28 mouse cellular contexts compared by ENCODE assay signal in genomic region chr9:114068494-114069053, GRCm38 (mm10). TPM values are rescaled to one million over a fixed set of nuclear protein-coding genes. Genes with fewer than 3 reads are reported as not detected.
DNase-seq lines count a peak whose midpoint lies in the region; ATAC-seq and TF ChIP-seq lines count a peak whose summit lies in the region.
"Had no signal": no experiment of that assay in that cellular context is flagged by ENCODE, and none has a peak within 500 bp of the region (broad histone marks: within the 10 kb centered on the region; RNA-seq: fewer than 3 reads in every experiment).

No protein-coding gene starts in this region.

- peak; percentile 82 for DNase-seq in midbrain, embryonic 11.5 days (ENCODE audit: low spot score, missing footprints)
- no peak for DNase-seq in midbrain, embryonic 10.5 days (ENCODE audit: low spot score)
- DNase-seq in intestine, embryonic 14.5 days (ENCODE audit: low spot score) = no peak
- DNase-seq in gastrocnemius, postnatal 4 days (ENCODE audit: low spot score in 2 of 2) = no peak
- DNase-seq in forebrain, embryonic 10.5 days (ENCODE audit: extremely low spot score, low spot score) = no peak
- DNase-seq in embryonic facial prominence, embryonic 10.5 days (ENCODE audit: low spot score) = no peak
- DNase-seq: adrenal gland, postnatal 10 days; adrenal gland, postnatal 36 days; cerebellum, adult 18-20 months; cerebellum, adult 9-10 months; cerebellum, postnatal 14 days; gastrocnemius, postnatal 25 days; heart, adult 2 months; heart, postnatal 14 days; heart, postnatal 4 days had no signal

- H3K27ac ChIP-seq in midbrain, embryonic 11.5 days (ENCODE audit: low read depth, low read length) = no peak overlapping the region
- H3K27ac ChIP-seq in midbrain, embryonic 10.5 days (replicated peaks) = no peak overlapping the region
- no peak overlapping the region for H3K27ac ChIP-seq in intestine, embryonic 14.5 days (ENCODE audit: low read depth)
- H3K27ac ChIP-seq in intestine, postnatal 0 days (ENCODE audit: low read depth, low read length) = no peak overlapping the region
- no peak overlapping the region for H3K27ac ChIP-seq in forebrain, embryonic 10.5 days
- no peak overlapping the region for H3K27ac ChIP-seq in embryonic facial prominence, embryonic 10.5 days (replicated peaks)
- H3K27ac ChIP-seq: embryonic facial prominence, embryonic 12.5 days; embryonic facial prominence, embryonic 15.5 days; forebrain, embryonic 12.5 days; forebrain, embryonic 15.5 days; heart, adult 2 months; heart, embryonic 10.5 days; heart, embryonic 13.5 days; hindbrain, embryonic 12.5 days; hindbrain, embryonic 15.5 days had no signal

- WGBS in midbrain, embryonic 11.5 days = 59% methylated on average over 12 of the region's 12 CpGs
- 71% methylated on average over 12 of the region's 12 CpGs for WGBS in midbrain, embryonic 10.5 days
- 63% methylated on average over 12 of the region's 12 CpGs for WGBS in intestine, embryonic 14.5 days
- 48% methylated on average over 12 of the region's 12 CpGs for WGBS in intestine, postnatal 0 days
- WGBS in forebrain, embryonic 10.5 days = 76% methylated on average over 12 of the region's 12 CpGs
- WGBS in embryonic facial prominence, embryonic 10.5 days = 57% methylated on average over 12 of the region's 12 CpGs

- H3K9ac ChIP-seq in midbrain, embryonic 11.5 days (ENCODE audit: low read length) = no peak overlapping the region
- H3K9ac ChIP-seq in intestine, embryonic 14.5 days (ENCODE audit: low read length) = no peak overlapping the region
- no peak overlapping the region for H3K9ac ChIP-seq in intestine, postnatal 0 days (ENCODE audit: low read depth, low read length)
- H3K9ac ChIP-seq: embryonic facial prominence, embryonic 12.5 days; embryonic facial prominence, embryonic 15.5 days; forebrain, embryonic 12.5 days; forebrain, embryonic 15.5 days; heart, embryonic 13.5 days; hindbrain, embryonic 12.5 days; hindbrain, embryonic 15.5 days had no signal

- H3K36me3 ChIP-seq in midbrain, embryonic 11.5 days (ENCODE audit: control insufficient read depth, insufficient read depth, low read length) = no peaks in the 10 kb centered on the region
- no peaks in the 10 kb centered on the region for H3K36me3 ChIP-seq in midbrain, embryonic 10.5 days
- H3K36me3 ChIP-seq in intestine, embryonic 14.5 days (ENCODE audit: control insufficient read depth, insufficient read depth, low read length) = no peaks in the 10 kb centered on the region
- H3K36me3 ChIP-seq in intestine, postnatal 0 days (ENCODE audit: control insufficient read depth, insufficient read depth) = no peaks in the 10 kb centered on the region
- H3K36me3 ChIP-seq in forebrain, embryonic 10.5 days (replicated peaks) = no peaks in the 10 kb centered on the region
- no peaks in the 10 kb centered on the region for H3K36me3 ChIP-seq in embryonic facial prominence, embryonic 10.5 days (replicated peaks)
- H3K36me3 ChIP-seq: embryonic facial prominence, embryonic 12.5 days; embryonic facial prominence, embryonic 15.5 days; forebrain, embryonic 12.5 days; forebrain, embryonic 15.5 days; G1E; heart, embryonic 10.5 days; heart, embryonic 13.5 days; hindbrain, embryonic 12.5 days; hindbrain, embryonic 15.5 days had no signal

- H3K4me1 ChIP-seq in midbrain, embryonic 11.5 days (ENCODE audit: control insufficient read depth, insufficient read depth, low read length) = no peaks in the 10 kb centered on the region
- H3K4me1 ChIP-seq in midbrain, embryonic 10.5 days = no peaks in the 10 kb centered on the region
- H3K4me1 ChIP-seq in intestine, embryonic 14.5 days (replicated peaks; ENCODE audit: control insufficient read depth, insufficient read depth, low read length) = no peaks in the 10 kb centered on the region
- no peaks in the 10 kb centered on the region for H3K4me1 ChIP-seq in intestine, postnatal 0 days (replicated peaks; ENCODE audit: control insufficient read depth, insufficient read depth, low read length)
- no peaks in the 10 kb centered on the region for H3K4me1 ChIP-seq in forebrain, embryonic 10.5 days
- no peaks in the 10 kb centered on the region for H3K4me1 ChIP-seq in embryonic facial prominence, embryonic 10.5 days
- H3K4me1 ChIP-seq: embryonic facial prominence, embryonic 12.5 days; embryonic facial prominence, embryonic 15.5 days; forebrain, embryonic 12.5 days; forebrain, embryonic 15.5 days; heart, embryonic 10.5 days; heart, embryonic 13.5 days; hindbrain, embryonic 12.5 days; hindbrain, embryonic 15.5 days had no signal

- no peak for TF ChIP-seq CTCF in intestine, postnatal 0 days (IDR thresholded peaks at IDR 0.05; ENCODE audit: low read depth)

- no peak overlapping the region for H3K4me2 ChIP-seq in midbrain, embryonic 11.5 days
- no peak overlapping the region for H3K4me2 ChIP-seq in intestine, embryonic 14.5 days (ENCODE audit: low read length)
- H3K4me2 ChIP-seq in intestine, postnatal 0 days (replicated peaks; ENCODE audit: low read depth) = no peak overlapping the region
- H3K4me2 ChIP-seq: embryonic facial prominence, embryonic 12.5 days; embryonic facial prominence, embryonic 15.5 days; forebrain, embryonic 12.5 days; forebrain, embryonic 15.5 days; heart, embryonic 13.5 days; hindbrain, embryonic 12.5 days; hindbrain, embryonic 15.5 days had no signal

- H3K4me3 ChIP-seq in midbrain, embryonic 11.5 days (ENCODE audit: low read depth, low read length) = no peak overlapping the region
- H3K4me3 ChIP-seq in midbrain, embryonic 10.5 days = no peak overlapping the region
- H3K4me3 ChIP-seq in intestine, embryonic 14.5 days (ENCODE audit: low read depth, low read length) = no peak overlapping the region
- no peak overlapping the region for H3K4me3 ChIP-seq in intestine, postnatal 0 days (ENCODE audit: low read depth, low read length)
- H3K4me3 ChIP-seq in forebrain, embryonic 10.5 days = no peak overlapping the region
- no peak overlapping the region for H3K4me3 ChIP-seq in embryonic facial prominence, embryonic 10.5 days
- H3K4me3 ChIP-seq: embryonic facial prominence, embryonic 12.5 days; embryonic facial prominence, embryonic 15.5 days; forebrain, embryonic 12.5 days; forebrain, embryonic 15.5 days; heart, adult 2 months; heart, embryonic 10.5 days; heart, embryonic 13.5 days; hindbrain, embryonic 12.5 days; hindbrain, embryonic 15.5 days had no signal

- H3K27me3 ChIP-seq in midbrain, embryonic 11.5 days (ENCODE audit: control insufficient read depth, insufficient read depth, low read length) = no peaks in the 10 kb centered on the region
- H3K27me3 ChIP-seq in midbrain, embryonic 10.5 days (ENCODE audit: low read depth, poor library complexity, severe bottlenecking) = no peaks in the 10 kb centered on the region
- H3K27me3 ChIP-seq in intestine, embryonic 14.5 days (replicated peaks; ENCODE audit: control insufficient read depth, insufficient read depth, low read length) = no peaks in the 10 kb centered on the region
- H3K27me3 ChIP-seq in intestine, postnatal 0 days (replicated peaks; ENCODE audit: control insufficient read depth, insufficient read depth, low read length) = no peaks in the 10 kb centered on the region
- H3K27me3 ChIP-seq in forebrain, embryonic 10.5 days (ENCODE audit: poor library complexity, severe bottlenecking) = no peaks in the 10 kb centered on the region
- no peaks in the 10 kb centered on the region for H3K27me3 ChIP-seq in embryonic facial prominence, embryonic 10.5 days (replicated peaks; ENCODE audit: low read depth, poor library complexity, severe bottlenecking)
- H3K27me3 ChIP-seq: embryonic facial prominence, embryonic 12.5 days; embryonic facial prominence, embryonic 15.5 days; forebrain, embryonic 12.5 days; forebrain, embryonic 15.5 days; heart, embryonic 13.5 days; hindbrain, embryonic 12.5 days; hindbrain, embryonic 15.5 days had no signal

- no peaks in the 10 kb centered on the region for H3K9me3 ChIP-seq in midbrain, embryonic 11.5 days (ENCODE audit: control insufficient read depth, low read length)
- H3K9me3 ChIP-seq in midbrain, embryonic 10.5 days (replicated peaks) = no peaks in the 10 kb centered on the region
- no peaks in the 10 kb centered on the region for H3K9me3 ChIP-seq in intestine, embryonic 14.5 days (ENCODE audit: control insufficient read depth, low read length)
- no peaks in the 10 kb centered on the region for H3K9me3 ChIP-seq in intestine, postnatal 0 days (ENCODE audit: control insufficient read depth)
- no peaks in the 10 kb centered on the region for H3K9me3 ChIP-seq in forebrain, embryonic 10.5 days
- H3K9me3 ChIP-seq in embryonic facial prominence, embryonic 10.5 days = no peaks in the 10 kb centered on the region
- H3K9me3 ChIP-seq: embryonic facial prominence, embryonic 12.5 days; embryonic facial prominence, embryonic 15.5 days; forebrain, embryonic 12.5 days; forebrain, embryonic 15.5 days; G1E; heart, embryonic 10.5 days; heart, embryonic 13.5 days; hindbrain, embryonic 12.5 days; hindbrain, embryonic 15.5 days had no signal

- no peak for ATAC-seq in midbrain, embryonic 11.5 days (ENCODE audit: low FRiP score)
- 0 out of 2 replicates have a peak, but pooled peaks have one; percentile 61 for ATAC-seq in intestine, embryonic 14.5 days (replicated peaks; ENCODE audit: low FRiP score, low TSS enrichment, low read depth)
- peak; percentile 49 for ATAC-seq in intestine, postnatal 0 days
- ATAC-seq: CD4-positive, CD25-positive, alpha-beta regulatory T cell, adult 4 months; forebrain, embryonic 15.5 days; Patski had no signal

RNA-seq across cellular contexts. Expression of gene Susd5, which starts 11.6 kb away (rescaled TPM):
- 0.19 and 0.30 TPM in 2 replicates for polyA plus RNA-seq in midbrain, embryonic 11.5 days (2014; fragmentation: Nextera tagmentation; extraction: Ambion mirVana)
- 0.25 and 0.51 TPM in 2 replicates for polyA plus RNA-seq in midbrain, embryonic 10.5 days (2016; fragmentation: Nextera tagmentation; extraction: Ambion mirVana)
- 0.71 and 0.80 TPM in 2 replicates for polyA plus RNA-seq in intestine, embryonic 14.5 days (2014; fragmentation: Nextera tagmentation; extraction: Ambion mirVana)
- 0.22 and 0.43 TPM in 2 replicates for polyA plus RNA-seq in intestine, postnatal 0 days (2015; fragmentation: Nextera tagmentation; extraction: Ambion mirVana)
- total RNA-seq in gastrocnemius, postnatal 4 days (2021) = 1 to 10 TPM; 3.5 to 4.2 TPM
- polyA plus RNA-seq in forebrain, embryonic 10.5 days (2016; fragmentation: Nextera tagmentation; extraction: Ambion mirVana) = 0.17 and 0.22 TPM in 2 replicates
- polyA plus RNA-seq in embryonic facial prominence, embryonic 10.5 days (2016; fragmentation: Nextera tagmentation; extraction: Ambion mirVana) = 0.77 and 0.80 TPM in 2 replicates
- total RNA-seq: granulocyte monocyte progenitor cell, adult 5-6 weeks had no signal
- polyA plus RNA-seq: CD4-positive, CD25-positive, alpha-beta regulatory T cell, adult 4 months; forebrain, embryonic 15.5 days; G1E; Patski had no signal

RNA-seq across cellular contexts. Expression of gene Fbxl2, which starts 22.6 kb away (rescaled TPM):
- 7.9 and 8.1 TPM in 2 replicates for polyA plus RNA-seq in midbrain, embryonic 11.5 days (2014; fragmentation: Nextera tagmentation; extraction: Ambion mirVana)
- 7.0 and 7.7 TPM in 2 replicates for polyA plus RNA-seq in midbrain, embryonic 10.5 days (2016; fragmentation: Nextera tagmentation; extraction: Ambion mirVana)
- polyA plus RNA-seq in intestine, embryonic 14.5 days (2014; fragmentation: Nextera tagmentation; extraction: Ambion mirVana) = 3.4 and 3.7 TPM in 2 replicates
- 1.1 and 1.5 TPM in 2 replicates for polyA plus RNA-seq in intestine, postnatal 0 days (2015; fragmentation: Nextera tagmentation; extraction: Ambion mirVana)
- total RNA-seq in gastrocnemius, postnatal 4 days (2021) = 1 to 10 TPM; 3.9 to 4.0 TPM
- polyA plus RNA-seq in forebrain, embryonic 10.5 days (2016; fragmentation: Nextera tagmentation; extraction: Ambion mirVana) = 5.9 and 6.5 TPM in 2 replicates
- polyA plus RNA-seq in embryonic facial prominence, embryonic 10.5 days (2016; fragmentation: Nextera tagmentation; extraction: Ambion mirVana) = 5.9 and 6.1 TPM in 2 replicates
